ENCODE assay signal across 8 mouse cellular contexts in genomic region chr4:155841003-155841454, GRCm38 (mm10). TPM values are rescaled to one million over a fixed set of nuclear protein-coding genes. Genes with fewer than 3 reads are reported as not detected.
DNase-seq lines count a peak whose midpoint lies in the region; ATAC-seq and TF ChIP-seq lines count a peak whose summit lies in the region.

No protein-coding gene starts in this region.

- peak overlapping the region in 1 of 3 experiments; percentile 76 for H3K4me3 ChIP-seq in CH12.LX (replicated peaks in 1 of 3; ENCODE audit: low read depth in 2 of 3, low read length in 2 of 3, poor library complexity in 1 of 3)
- H3K4me3 ChIP-seq in erythroblast, embryonic 14.5 days (replicated peaks) = peak overlapping the region; percentile 65
- peak overlapping the region; percentile 46 for H3K4me3 ChIP-seq in heart, postnatal 0 days (ENCODE audit: low read depth, low read length)

- no peaks in the 10 kb centered on the region for H3K79me2 ChIP-seq in CH12.LX (replicated peaks; ENCODE audit: control insufficient read depth, extremely low read depth, insufficient read depth, poor library complexity, severe bottlenecking)

- TF ChIP-seq RAD21 in CH12.LX (IDR thresholded peaks at IDR 0.05; ENCODE audit: low read depth, low read length) = no peak; the same call in 1 of the 2 replicates

- H3K4me2 ChIP-seq in CH12.LX (ENCODE audit: insufficient read depth, low read depth, poor library complexity, severe bottlenecking) = peak overlapping the region; percentile 90
- peak overlapping the region; percentile 66 for H3K4me2 ChIP-seq in heart, postnatal 0 days (ENCODE audit: low read depth, low read length)

- TF ChIP-seq EP300 in CH12.LX (IDR thresholded peaks at IDR 0.05; ENCODE audit: low read length) = no peak
- TF ChIP-seq EP300 in heart, postnatal 0 days (IDR thresholded peaks at IDR 0.05; ENCODE audit: low read depth) = no peak

- H3K27me3 ChIP-seq in CH12.LX (replicated peaks) = no peaks in the 10 kb centered on the region
- peaks cover 61% of the 10 kb centered on the region for H3K27me3 ChIP-seq in erythroblast, embryonic 14.5 days (ENCODE audit: control insufficient read depth)
- H3K27me3 ChIP-seq in heart, postnatal 0 days (ENCODE audit: control insufficient read depth, insufficient read depth, low read length) = 0 out of 2 replicates have a peak, but pooled peaks cover 6% of the 10 kb centered on the region

- in situ Hi-C loops in CH12.LX (cut with MboI; ENCODE audit: low pct_ligation_motif_present, low pct_unique_long_range_greater_than_20kb, low sequenced_read_pairs) = no loop called here

- WGBS in heart, postnatal 0 days = 1% methylated on average over 32 of the region's 32 CpGs

- H3K36me3 ChIP-seq in CH12.LX (replicated peaks in 1 of 2; ENCODE audit: control insufficient read depth in 1 of 2, insufficient read depth in 1 of 2, low read length in 1 of 2) = peaks cover 17 to 23% of the 10 kb centered on the region in 2 experiments
- H3K36me3 ChIP-seq in erythroblast, embryonic 14.5 days (ENCODE audit: control insufficient read depth) = no peaks in the 10 kb centered on the region
- no peaks in the 10 kb centered on the region for H3K36me3 ChIP-seq in heart, postnatal 0 days (replicated peaks; ENCODE audit: control insufficient read depth, insufficient read depth, low read length)

- peaks cover 3% of the 10 kb centered on the region for H3K9me3 ChIP-seq in CH12.LX (replicated peaks; ENCODE audit: low read length)
- no peaks in the 10 kb centered on the region; the same call in 1 of the 2 replicates for H3K9me3 ChIP-seq in erythroblast, embryonic 14.5 days (ENCODE audit: control insufficient read depth, low read length)
- no peaks in the 10 kb centered on the region for H3K9me3 ChIP-seq in heart, postnatal 0 days (replicated peaks; ENCODE audit: control insufficient read depth, low read length)

- peak; percentile 28 for ATAC-seq in heart, postnatal 0 days (ENCODE audit: insufficient read depth, low read depth)
- peak; percentile 76 for ATAC-seq in megakaryocyte, adult 5-6 weeks (ENCODE audit: poor library complexity, severe bottlenecking)

- dilution Hi-C loops in CH12.LX (cut with MboI; ENCODE audit: extremely low pct_ligation_motif_present, extremely low pct_unique_long_range_greater_than_20kb, low sequenced_read_pairs) = no loop called here

- TF ChIP-seq CTCF in CH12.LX (conservative IDR thresholded peaks at IDR 0.05 in 1 of 2, IDR thresholded peaks at IDR 0.05 in 1 of 2; ENCODE audit: low read depth in 2 of 2, low read length in 2 of 2) = peak in 1 of 2 experiments; percentile 53; a peak in 2 of 4 replicates
- peak; percentile 18; the same call in 1 of the 2 replicates for TF ChIP-seq CTCF in heart, postnatal 0 days (IDR thresholded peaks at IDR 0.05; ENCODE audit: low read depth)

- TF ChIP-seq POLR2A in CH12.LX (IDR thresholded peaks at IDR 0.05; ENCODE audit: low read depth, low read length) = no peak

- peak overlapping the region; percentile 71; the same call in 1 of the 2 replicates for H3K9ac ChIP-seq in CH12.LX (ENCODE audit: insufficient read depth, low read depth)
- H3K9ac ChIP-seq in heart, postnatal 0 days (replicated peaks; ENCODE audit: low read depth, low read length) = peak overlapping the region; percentile 41

- DNase-seq in CH12.LX (ENCODE audit: extremely low read depth) = no peak
- peak; percentile 86 for DNase-seq in adrenal gland, adult 2 months
- DNase-seq in heart, postnatal 0 days (ENCODE audit: low spot score) = peak; percentile 48
- peak; percentile 79 for DNase-seq in kidney, postnatal 14 days
- DNase-seq in spleen, adult 18-20 months = peak; percentile 64 to 67
- DNase-seq in left cerebral cortex, adult 18-20 months (ENCODE audit: low spot score in 2 of 2) = no peak

- H3K27ac ChIP-seq in CH12.LX (ENCODE audit: insufficient read depth, low read depth) = no peak overlapping the region
- H3K27ac ChIP-seq in heart, postnatal 0 days (ENCODE audit: low read depth) = peak overlapping the region; percentile 84; the same call in 1 of the 2 replicates

- peaks cover 18 to 28% of the 10 kb centered on the region in 2 experiments for H3K4me1 ChIP-seq in CH12.LX (ENCODE audit: control insufficient read depth in 1 of 2, insufficient read depth in 2 of 2)
- H3K4me1 ChIP-seq in erythroblast, embryonic 14.5 days (ENCODE audit: control insufficient read depth) = peaks cover 27% of the 10 kb centered on the region
- peaks cover 16% of the 10 kb centered on the region; the same call in 1 of the 2 replicates for H3K4me1 ChIP-seq in heart, postnatal 0 days (ENCODE audit: control insufficient read depth, insufficient read depth)

TF ChIP-seq in CH12.LX, 34 proteins besides CTCF, POLR2A, EP300 and RAD21:
- 0 out of 2 replicates have a peak, but pooled peaks have one; percentile 23 for TF ChIP-seq MAZ (IDR thresholded peaks at IDR 0.05; ENCODE audit: low read depth, low read length)
- no peak for TF ChIP-seq UBTF (IDR thresholded peaks at IDR 0.05; ENCODE audit: low read depth, low read length)
- TF ChIP-seq SMC3 (IDR thresholded peaks at IDR 0.05; ENCODE audit: low read depth, low read length) = peak; percentile 23
- TF ChIP-seq CHD1 (IDR thresholded peaks at IDR 0.05; ENCODE audit: low read depth, low read length) = no peak
- no peak for TF ChIP-seq ZNF384 (IDR thresholded peaks at IDR 0.05; ENCODE audit: low read depth, low read length)

RNA-seq across cellular contexts. Expression of gene Mxra8, which starts 1.5 kb away (rescaled TPM):
- total RNA-seq in CH12.LX (2012; rRNA removed) = 17.2 and 24.0 TPM in 2 replicates
- 8.8 and 10.8 TPM in 2 replicates for total RNA-seq in CH12.LX (2014; rRNA removed)
- 10.8 and 12.4 TPM in 2 replicates for polyA plus RNA-seq in CH12.LX (2012; ENCODE audit: insufficient read length, low read depth)
- 10 to 100 TPM; 36.9 to 55.5 TPM for total RNA-seq in adrenal gland, adult 2 months (2021)
- 164 and 185 TPM in 2 replicates for polyA plus RNA-seq in adrenal gland, adult 2 months (2012; rRNA removed)
- polyA plus RNA-seq in erythroblast, embryonic 14.5 days (2012) = 0.11 TPM in 1 of 2 replicates, not detected in the other
- total RNA-seq in heart, postnatal 0 days (2014; rRNA removed; ENCODE audit: low replicate concordance) = 99.5 and 113 TPM in 2 replicates
- polyA plus RNA-seq in heart, postnatal 0 days (2015; fragmentation: Nextera tagmentation; extraction: Ambion mirVana) = 57.8 and 62.6 TPM in 2 replicates
- total RNA-seq in megakaryocyte, adult 5-6 weeks (2015) = not detected in 2 replicates
- total RNA-seq in megakaryocyte, adult 5-6 weeks (2017) = 1.2 TPM in 2 replicates
- 1 to 10 TPM; 6.2 to 7.3 TPM for total RNA-seq in left cerebral cortex, adult 18-20 months (2021)

RNA-seq across cellular contexts. Expression of gene Dvl1, which starts 6.2 kb away (rescaled TPM):
- 52.1 and 55.1 TPM in 2 replicates for total RNA-seq in CH12.LX (2012; rRNA removed)
- 25.8 and 28.5 TPM in 2 replicates for total RNA-seq in CH12.LX (2014; rRNA removed)
- 21.4 and 23.9 TPM in 2 replicates for polyA plus RNA-seq in CH12.LX (2012; ENCODE audit: insufficient read length, low read depth)
- total RNA-seq in adrenal gland, adult 2 months (2021) = 10 to 100 TPM; 58.1 to 66.7 TPM
- polyA plus RNA-seq in adrenal gland, adult 2 months (2012; rRNA removed) = 187 and 202 TPM in 2 replicates
- 8.1 and 8.2 TPM in 2 replicates for polyA plus RNA-seq in erythroblast, embryonic 14.5 days (2012)
- 49.5 and 76.4 TPM in 2 replicates for total RNA-seq in heart, postnatal 0 days (2014; rRNA removed; ENCODE audit: low replicate concordance)
- 2.8 and 2.9 TPM in 2 replicates for polyA plus RNA-seq in heart, postnatal 0 days (2015; fragmentation: Nextera tagmentation; extraction: Ambion mirVana)
- 9.8 and 10.8 TPM in 2 replicates for total RNA-seq in megakaryocyte, adult 5-6 weeks (2015)
- 10.5 and 11.3 TPM in 2 replicates for total RNA-seq in megakaryocyte, adult 5-6 weeks (2017)
- total RNA-seq in left cerebral cortex, adult 18-20 months (2021) = 10 to 100 TPM; 88.0 to 96.3 TPM

RNA-seq across cellular contexts. Expression of gene Aurkaip1, which starts 10.0 kb away (rescaled TPM):
- total RNA-seq in CH12.LX (2012; rRNA removed) (142 and 149 TPM in 2 replicates), CH12.LX (2014; rRNA removed) (162 and 182 TPM in 2 replicates)
- polyA plus RNA-seq in CH12.LX (2012; ENCODE audit: insufficient read length, low read depth) = 138 and 141 TPM in 2 replicates
- 100 to 1,000 TPM; 155 to 164 TPM for total RNA-seq in adrenal gland, adult 2 months (2021)
- polyA plus RNA-seq in adrenal gland, adult 2 months (2012; rRNA removed) = 276 and 293 TPM in 2 replicates
- polyA plus RNA-seq in erythroblast, embryonic 14.5 days (2012) = 28.2 and 40.5 TPM in 2 replicates
- 122 and 146 TPM in 2 replicates for total RNA-seq in heart, postnatal 0 days (2014; rRNA removed; ENCODE audit: low replicate concordance)
- 155 TPM in 2 replicates for polyA plus RNA-seq in heart, postnatal 0 days (2015; fragmentation: Nextera tagmentation; extraction: Ambion mirVana)
- total RNA-seq in megakaryocyte, adult 5-6 weeks (2015) = 99.7 and 101 TPM in 2 replicates
- 131 and 143 TPM in 2 replicates for total RNA-seq in megakaryocyte, adult 5-6 weeks (2017)
- 100 to 1,000 TPM; 103 to 110 TPM for total RNA-seq in left cerebral cortex, adult 18-20 months (2021)

RNA-seq across cellular contexts. Expression of gene Tas1r3, which starts 22.1 kb away (rescaled TPM):
- total RNA-seq in CH12.LX (2012; rRNA removed) = 0.63 and 0.89 TPM in 2 replicates
- total RNA-seq in CH12.LX (2014; rRNA removed) = 0.09 and 0.15 TPM in 2 replicates
- polyA plus RNA-seq in CH12.LX (2012; ENCODE audit: insufficient read length, low read depth) = 0.34 and 0.47 TPM in 2 replicates
- under 1 TPM; 0.32 to 0.35 TPM for total RNA-seq in adrenal gland, adult 2 months (2021)
- polyA plus RNA-seq in adrenal gland, adult 2 months (2012; rRNA removed) = 0.56 and 0.62 TPM in 2 replicates
- not detected in 2 replicates for polyA plus RNA-seq in erythroblast, embryonic 14.5 days (2012)
- total RNA-seq in heart, postnatal 0 days (2014; rRNA removed; ENCODE audit: low replicate concordance) = 0.11 and 0.19 TPM in 2 replicates
- 0.04 and 0.05 TPM in 2 replicates for polyA plus RNA-seq in heart, postnatal 0 days (2015; fragmentation: Nextera tagmentation; extraction: Ambion mirVana)
- 0.93 and 1.4 TPM in 2 replicates for total RNA-seq in megakaryocyte, adult 5-6 weeks (2015)
- 0.66 and 1.1 TPM in 2 replicates for total RNA-seq in megakaryocyte, adult 5-6 weeks (2017)
- total RNA-seq in left cerebral cortex, adult 18-20 months (2021) = under 1 TPM; 0.23 TPM

RNA-seq across cellular contexts. Expression of gene Cptp, which starts 28.2 kb away (rescaled TPM):
- total RNA-seq in CH12.LX (2012; rRNA removed) (12.1 and 16.2 TPM in 2 replicates), CH12.LX (2014; rRNA removed) (8.0 and 9.0 TPM in 2 replicates)
- polyA plus RNA-seq in CH12.LX (2012; ENCODE audit: insufficient read length, low read depth) = 15.5 and 16.5 TPM in 2 replicates
- total RNA-seq in adrenal gland, adult 2 months (2021) = 10 to 100 TPM; 18.7 to 21.1 TPM
- 29.4 and 37.1 TPM in 2 replicates for polyA plus RNA-seq in adrenal gland, adult 2 months (2012; rRNA removed)
- 0.17 and 0.55 TPM in 2 replicates for polyA plus RNA-seq in erythroblast, embryonic 14.5 days (2012)
- 9.8 and 11.8 TPM in 2 replicates for total RNA-seq in heart, postnatal 0 days (2014; rRNA removed; ENCODE audit: low replicate concordance)
- 7.0 and 7.2 TPM in 2 replicates for polyA plus RNA-seq in heart, postnatal 0 days (2015; fragmentation: Nextera tagmentation; extraction: Ambion mirVana)
- total RNA-seq in megakaryocyte, adult 5-6 weeks (2015) = 9.1 and 11.7 TPM in 2 replicates
- 8.8 and 14.1 TPM in 2 replicates for total RNA-seq in megakaryocyte, adult 5-6 weeks (2017)
- total RNA-seq in left cerebral cortex, adult 18-20 months (2021) = 10 to 100 TPM; 23.1 to 33.8 TPM

Comparison
In these comparisons a context has a peak if more than half of its experiments do, and no peak if none do; other contexts are left out.
1. DNase-seq: peak in adrenal gland, adult 2 months (single experiment), heart, postnatal 0 days (single experiment), kidney, postnatal 14 days (single experiment) and spleen, adult 18-20 months (2 of 2); none in CH12.LX (single experiment) and left cerebral cortex, adult 18-20 months (0 of 2).